Mouse (Mus musculus) heart, adult 2 months (tissue): ENCODE results near the gene Mex3b. TPM values are rescaled to one million over a fixed set of nuclear protein-coding genes. Genes with fewer than 3 reads are reported as not detected.

Experiments used
- DNase-seq, 2 experiments: peaks; one replicate each; pipeline ENCODE4 v3.0.0; 2021
- H3K27ac ChIP-seq: fragments of 200-600 bp; 2 replicates; pipeline ENCODE4 v1.8.1; 2022
- H3K27me3 ChIP-seq: fragments of 200-500 bp; 2 replicates; pipeline ENCODE4 v1.6.1; 2012; ENCODE audit warnings: mild to moderate bottlenecking, low read length, inconsistent platforms, mixed read lengths; ENCODE audit not compliant: control insufficient read depth, insufficient read depth
- H3K36me3 ChIP-seq: fragments of 200-500 bp; 2 replicates; pipeline ENCODE4 v1.6.1; 2012; ENCODE audit warnings: low read length, inconsistent platforms; ENCODE audit not compliant: control insufficient read depth, insufficient read depth
- H3K4me1 ChIP-seq: fragments of 200-500 bp; 2 replicates; pipeline ENCODE4 v1.6.1; 2011; ENCODE audit warnings: low read length; ENCODE audit not compliant: control insufficient read depth, insufficient read depth
- H3K4me3 ChIP-seq: fragments of 200-600 bp; 2 replicates; pipeline ENCODE4 v1.8.1; 2022
- H3K79me2 ChIP-seq: fragments of 200-500 bp; replicated peaks from 2 replicates; pipeline ENCODE4 v1.6.1; 2012; ENCODE audit warnings: mild to moderate bottlenecking, inconsistent platforms, low read length, moderate library complexity, mixed read lengths; ENCODE audit not compliant: control insufficient read depth, insufficient read depth
- H3K9ac ChIP-seq: fragments of 200-500 bp; 2 replicates; pipeline ENCODE4 v1.6.1; 2012; ENCODE audit warnings: low read depth, mild to moderate bottlenecking, control low read depth, inconsistent platforms, low read length, mixed read lengths
- CTCF ChIP-seq: fragments of 200-600 bp; IDR thresholded peaks from 2 replicates; pipeline ENCODE4 v1.8.1; 2022; ENCODE audit warnings: antibody characterized with exemption, mild to moderate bottlenecking, moderate library complexity
- EP300 ChIP-seq: fragments of 200-500 bp; IDR thresholded peaks from 2 replicates; pipeline ENCODE4 v1.6.1; 2011; ENCODE audit warnings: low read depth, low read length, control low read depth; ENCODE audit not compliant: insufficient read depth
- POLR2A ChIP-seq: fragments of 200-500 bp; IDR thresholded peaks from 2 replicates; pipeline ENCODE4 v1.6.1; 2011; ENCODE audit warnings: mild to moderate bottlenecking, low read depth, low read length, control low read depth; ENCODE audit not compliant: insufficient read depth
- WGBS: fragments of 180-500 bp; shearing (Covaris S2); methylation state at CpG from one replicate; pipeline ENCODE4 v1.1.7; 2018; 5-methylcytosine and 5-hydroxymethylcytosine counted together
- intact Hi-C: fragments of 180-260 bp; cut with DNase I; formaldehyde crosslinking; loops from one replicate; pipeline ENCODE4 v1.15.1; 2025
- polyA plus RNA-seq: library from polyadenylated mRNA; depleted of rRNA; stranded (reverse); fragments of >200 nt; gene quantifications from 2 replicates; pipeline ENCODE4 v1.2.3, GENCODE M21; 2012
- total RNA-seq, 2 experiments: library from RNA; stranded (reverse); gene quantifications; 2 replicates each; pipeline ENCODE4 v1.2.3; 2021

The Mex3b gene
- total and polyA plus RNA-seq, 3 experiments: 1.4 to 1.7 (median 1.4) TPM

- Histone ChIP-seq H3K9ac (peak overlapping the region; percentile 70), H3K4me3 (peak overlapping the region; percentile 97), H3K79me2 (no peaks in the 10 kb centered on the region), H3K4me1 (peaks cover 4% of the 10 kb centered on the region), H3K27me3 (no peaks in the 10 kb centered on the region), H3K27ac (peak overlapping the region; percentile 96), H3K36me3 (no peaks in the 10 kb centered on the region)
- 4% methylated on average over 22 of the region's 22 CpGs for WGBS
- TF ChIP-seq EP300 (no peak), CTCF (no peak)
- DNase-seq: peak in 1 of 2 experiments; percentile 21
- intact Hi-C loops: loop anchor here (5.0 to 10.0 kb wide), 5 partner anchors 148 to 1027 kb away; partner anchors contain the start of gene Stard5
Observed at GRCm38 (mm10) chr7:82864991-82865771, 2.0 kb upstream of the Mex3b start.

- H3K9ac ChIP-seq: peak overlapping the region; percentile 71
- peak; percentile 99 for DNase-seq
- H3K4me1 ChIP-seq: peaks cover 4% of the 10 kb centered on the region
- peak overlapping the region; percentile 97 for H3K4me3 ChIP-seq
- H3K36me3 ChIP-seq: no peaks in the 10 kb centered on the region
- intact Hi-C loops: loop anchor here (5.0 to 10.0 kb wide), 5 partner anchors 149 to 1026 kb away; partner anchors contain the start of gene Stard5
- H3K79me2 ChIP-seq: no peaks in the 10 kb centered on the region
- peak overlapping the region; percentile 96 for H3K27ac ChIP-seq
- TF ChIP-seq POLR2A (peak; percentile 76), CTCF (peak; percentile 77), EP300 (0 out of 2 replicates have a peak, but pooled peaks have one; percentile 36)
- under 1% methylated on average over 70 of the region's 70 CpGs for WGBS
- H3K27me3 ChIP-seq: no peaks in the 10 kb centered on the region
Observed at GRCm38 (mm10) chr7:82865834-82866485, 1.2 kb upstream of the Mex3b start.

- Histone ChIP-seq H3K4me3 (peak overlapping the region; percentile 97), H3K36me3 (no peaks in the 10 kb centered on the region), H3K79me2 (no peaks in the 10 kb centered on the region), H3K4me1 (peaks cover 4% of the 10 kb centered on the region), H3K9ac (peak overlapping the region; percentile 71), H3K27ac (peak overlapping the region; percentile 96), H3K27me3 (no peaks in the 10 kb centered on the region)
- DNase-seq: peak; percentile 92 to 96
- under 1% methylated on average over 65 of the region's 68 CpGs for WGBS
- intact Hi-C loops: loop anchor here (5.0 to 10.0 kb wide), 5 partner anchors 149 to 1026 kb away; partner anchors contain the start of gene Stard5
- TF ChIP-seq EP300 (no peak), POLR2A (peak; percentile 52; the same call in 1 of the 2 replicates), CTCF (peak; percentile 41)
Observed at GRCm38 (mm10) chr7:82866486-82867270, 455 bp upstream of the Mex3b start.

GRCm38 (mm10) chr7:82868309-82869230, 1.4 kb downstream of the Mex3b start:
- Histone ChIP-seq H3K36me3 (no peaks in the 10 kb centered on the region), H3K27ac (no peak overlapping the region), H3K27me3 (no peaks in the 10 kb centered on the region), H3K4me1 (peaks cover 4% of the 10 kb centered on the region), H3K79me2 (no peaks in the 10 kb centered on the region), H3K9ac (peak overlapping the region; percentile 51), H3K4me3 (peak overlapping the region; percentile 97)
- intact Hi-C loops: loop anchor here (5.0 to 10.0 kb wide), 5 partner anchors 151 to 1024 kb away; partner anchors contain the start of gene Stard5
- DNase-seq: peak; percentile 37 to 52
- WGBS: 8% methylated on average over 56 of the region's 56 CpGs
- TF ChIP-seq EP300 (no peak), POLR2A (no peak), CTCF (no peak)
